Mouse (Mus musculus): ENCODE results near the gene Phldb2. TPM values are rescaled to one million over a fixed set of nuclear protein-coding genes. Genes with fewer than 3 reads are reported as not detected.
A peak's percentile ranks its signal among the peaks of the same experiment; 100 is the strongest.

The Phldb2 gene
- polyA plus RNA-seq, 1 experiment from 2014 or later = 77.8 TPM

DNA sequence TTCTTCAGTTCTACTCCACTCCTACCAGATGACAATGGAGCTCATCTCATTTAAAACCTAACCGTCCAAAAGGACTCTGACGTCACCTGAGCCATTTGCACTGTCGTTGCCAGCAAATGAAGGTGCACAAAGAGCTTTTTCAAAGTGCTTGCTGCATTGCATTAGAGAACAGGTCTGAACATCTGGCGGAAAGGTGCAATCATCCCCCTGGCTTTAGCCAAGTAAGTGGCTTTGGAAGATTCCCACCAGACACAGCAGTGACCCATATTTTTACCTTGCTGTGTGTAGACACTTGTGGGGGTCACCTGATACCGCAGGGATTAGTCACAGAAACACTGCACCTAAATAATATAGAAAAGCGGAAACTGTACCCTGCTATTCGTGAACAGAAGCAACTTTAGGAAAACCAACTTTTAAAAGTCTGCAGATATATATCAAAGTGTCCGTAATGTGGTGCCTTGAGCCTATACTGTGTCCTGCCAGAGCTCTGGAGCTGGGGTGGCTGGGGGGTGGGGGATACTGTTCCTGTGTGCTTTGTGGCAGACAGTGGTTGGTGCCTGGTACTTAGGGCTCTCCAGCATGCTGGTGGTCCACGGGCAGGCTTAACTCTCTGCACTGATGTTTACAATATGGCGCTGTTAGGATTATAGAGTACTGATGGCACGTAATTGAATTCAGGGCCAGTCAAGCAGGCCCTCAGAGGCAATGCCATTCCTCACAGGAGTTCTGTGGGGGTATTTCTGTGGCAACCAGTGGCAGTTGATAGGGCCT is 123.1 kb downstream of the Phldb2 start:
- Histone ChIP-seq H3K27me3 (no peaks in the 10 kb centered on the region), H3K4me2 (replicated peaks) (peak overlapping the region; percentile 16), H3K9me3 (no peaks in the 10 kb centered on the region), H3K4me3 (no peak overlapping the region), H3K36me3 (peaks cover 6% of the 10 kb centered on the region), H3K4me1 (peaks cover 44% of the 10 kb centered on the region), H3K9ac (no peak overlapping the region), H3K27ac (peak overlapping the region; percentile 78)
- WGBS = 43% methylated on average over 11 of the region's 11 CpGs
- peak; percentile 79 for ATAC-seq (ENCODE audit: insufficient number of reproducible peaks, insufficient read depth, low FRiP score, low TSS enrichment)

- no peak overlapping the region for H3K4me3 ChIP-seq
- no peaks in the 10 kb centered on the region for H3K9me3 ChIP-seq
- peaks cover 10% of the 10 kb centered on the region for H3K4me1 ChIP-seq
- no peak overlapping the region for H3K4me2 ChIP-seq (replicated peaks)
- H3K36me3 ChIP-seq = peaks cover 16% of the 10 kb centered on the region
- no peaks in the 10 kb centered on the region for H3K27me3 ChIP-seq
- no peak for ATAC-seq (ENCODE audit: insufficient number of reproducible peaks, insufficient read depth, low FRiP score, low TSS enrichment)
- 93% methylated on average over 10 of the region's 10 CpGs for WGBS
- H3K9ac ChIP-seq = no peak overlapping the region
- no peak overlapping the region for H3K27ac ChIP-seq
These were observed 128.1 kb downstream of the Phldb2 start for GRCm38 (mm10) chr16:45825309-45825708.

GRCm38 (mm10) chr16:45824025-45824424 is 129.4 kb downstream of the Phldb2 start:
- peaks cover 16% of the 10 kb centered on the region for H3K36me3 ChIP-seq
- H3K4me1 ChIP-seq = no peaks in the 10 kb centered on the region
- no peaks in the 10 kb centered on the region for H3K27me3 ChIP-seq
- no peak overlapping the region for H3K9ac ChIP-seq
- H3K4me2 ChIP-seq (replicated peaks) = no peak overlapping the region
- WGBS = 74% methylated on average over 4 of the region's 4 CpGs
- no peak for ATAC-seq (ENCODE audit: insufficient number of reproducible peaks, insufficient read depth, low FRiP score, low TSS enrichment)
- no peak overlapping the region for H3K4me3 ChIP-seq
- H3K9me3 ChIP-seq = no peaks in the 10 kb centered on the region
- H3K27ac ChIP-seq = no peak overlapping the region

- no peak for ATAC-seq (ENCODE audit: insufficient number of reproducible peaks, insufficient read depth, low FRiP score, low TSS enrichment)
- H3K27ac ChIP-seq = no peak overlapping the region
- no peaks in the 10 kb centered on the region for H3K4me1 ChIP-seq
These were observed 133.5 kb downstream of the Phldb2 start for GRCm38 (mm10) chr16:45819911-45820310.

DNA sequence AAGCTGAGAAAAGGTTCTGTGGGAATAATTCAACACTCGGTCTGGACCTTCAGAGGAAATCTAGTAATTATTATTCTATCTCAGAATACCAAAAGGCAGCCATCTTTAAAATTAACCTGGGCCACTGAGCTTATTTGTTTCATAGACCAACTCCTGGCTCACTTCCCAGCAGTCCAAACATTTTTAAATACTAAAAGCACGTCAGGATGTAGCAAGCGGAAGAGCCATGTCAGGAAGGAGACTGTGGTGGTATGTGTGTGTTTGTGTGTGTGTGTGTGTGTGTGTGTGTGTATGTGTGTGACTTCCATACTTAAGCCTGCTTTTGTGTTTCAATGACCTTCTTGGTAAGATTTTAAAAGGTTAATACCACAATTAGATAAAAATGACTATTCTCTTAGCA is 135.6 kb downstream of the Phldb2 start:
- Histone ChIP-seq H3K27ac (no peak overlapping the region), H3K9ac (no peak overlapping the region), H3K36me3 (peaks cover 9% of the 10 kb centered on the region; the same call in 1 of the 2 replicates), H3K27me3 (no peaks in the 10 kb centered on the region), H3K9me3 (no peaks in the 10 kb centered on the region), H3K4me1 (no peaks in the 10 kb centered on the region), H3K4me3 (no peak overlapping the region), H3K4me2 (replicated peaks) (no peak overlapping the region)
- WGBS = 82% methylated on average over 3 of the region's 3 CpGs
- no peak for ATAC-seq (ENCODE audit: insufficient number of reproducible peaks, insufficient read depth, low FRiP score, low TSS enrichment)

More at GRCm38 (mm10) chr16:45819911-45820310, 133.5 kb downstream of the Phldb2 start:
- H3K9ac ChIP-seq = no peak overlapping the region
- no peaks in the 10 kb centered on the region for H3K27me3 ChIP-seq
- H3K36me3 ChIP-seq = peaks cover 15% of the 10 kb centered on the region
- no peak overlapping the region for H3K4me2 ChIP-seq (replicated peaks)
- H3K4me3 ChIP-seq = no peak overlapping the region
- no peaks in the 10 kb centered on the region for H3K9me3 ChIP-seq
- 66% methylated on average over 4 of the region's 4 CpGs for WGBS

- no peaks in the 10 kb centered on the region for H3K27me3 ChIP-seq
- H3K9ac ChIP-seq = no peak overlapping the region
- ATAC-seq (ENCODE audit: insufficient number of reproducible peaks, insufficient read depth, low FRiP score, low TSS enrichment) = no peak
- H3K9me3 ChIP-seq = no peaks in the 10 kb centered on the region
- no peak overlapping the region for H3K4me3 ChIP-seq
- no peak overlapping the region for H3K4me2 ChIP-seq (replicated peaks)
- peaks cover 9% of the 10 kb centered on the region; the same call in 1 of the 2 replicates for H3K36me3 ChIP-seq
- H3K4me1 ChIP-seq = no peaks in the 10 kb centered on the region
- no peak overlapping the region for H3K27ac ChIP-seq
These were observed 136.7 kb downstream of the Phldb2 start for GRCm38 (mm10) chr16:45816670-45817069.

GRCm38 (mm10) chr16:45814611-45815010 is 138.8 kb downstream of the Phldb2 start:
- no peaks in the 10 kb centered on the region for H3K9me3 ChIP-seq
- H3K36me3 ChIP-seq = peaks cover 9% of the 10 kb centered on the region; the same call in 1 of the 2 replicates
- H3K27me3 ChIP-seq = no peaks in the 10 kb centered on the region
- peaks cover 14% of the 10 kb centered on the region; the same call in 1 of the 2 replicates for H3K4me1 ChIP-seq
- ATAC-seq (ENCODE audit: insufficient number of reproducible peaks, insufficient read depth, low FRiP score, low TSS enrichment) = no peak
- no peak overlapping the region for H3K27ac ChIP-seq
- WGBS = 89% methylated on average over 3 of the region's 3 CpGs
- H3K4me2 ChIP-seq (replicated peaks) = no peak overlapping the region
- no peak overlapping the region for H3K4me3 ChIP-seq
- H3K9ac ChIP-seq = no peak overlapping the region

- H3K4me1 ChIP-seq = peaks cover 14% of the 10 kb centered on the region; the same call in 1 of the 2 replicates
- H3K36me3 ChIP-seq = peaks cover 19% of the 10 kb centered on the region
- H3K9ac ChIP-seq = no peak overlapping the region
- no peaks in the 10 kb centered on the region for H3K9me3 ChIP-seq
- no peak overlapping the region for H3K4me2 ChIP-seq (replicated peaks)
- no peaks in the 10 kb centered on the region for H3K27me3 ChIP-seq
- H3K4me3 ChIP-seq = no peak overlapping the region
- no peak overlapping the region for H3K27ac ChIP-seq
- no peak for ATAC-seq (ENCODE audit: insufficient number of reproducible peaks, insufficient read depth, low FRiP score, low TSS enrichment)
These were observed 141.6 kb downstream of the Phldb2 start for GRCm38 (mm10) chr16:45811788-45812187.

GRCm38 (mm10) chr16:45810829-45811326 is 142.5 kb downstream of the Phldb2 start:
- H3K4me3 ChIP-seq = no peak overlapping the region
- 79% methylated on average over 6 of the region's 6 CpGs for WGBS
- no peaks in the 10 kb centered on the region for H3K27me3 ChIP-seq
- H3K27ac ChIP-seq = peak overlapping the region; percentile 61; the same call in 1 of the 2 replicates
- no peak overlapping the region for H3K4me2 ChIP-seq (replicated peaks)
- no peak for ATAC-seq (ENCODE audit: insufficient number of reproducible peaks, insufficient read depth, low FRiP score, low TSS enrichment)
- no peak overlapping the region for H3K9ac ChIP-seq
- H3K36me3 ChIP-seq = peaks cover 25% of the 10 kb centered on the region
- H3K9me3 ChIP-seq = no peaks in the 10 kb centered on the region
- peaks cover 14% of the 10 kb centered on the region; the same call in 1 of the 2 replicates for H3K4me1 ChIP-seq

DNA sequence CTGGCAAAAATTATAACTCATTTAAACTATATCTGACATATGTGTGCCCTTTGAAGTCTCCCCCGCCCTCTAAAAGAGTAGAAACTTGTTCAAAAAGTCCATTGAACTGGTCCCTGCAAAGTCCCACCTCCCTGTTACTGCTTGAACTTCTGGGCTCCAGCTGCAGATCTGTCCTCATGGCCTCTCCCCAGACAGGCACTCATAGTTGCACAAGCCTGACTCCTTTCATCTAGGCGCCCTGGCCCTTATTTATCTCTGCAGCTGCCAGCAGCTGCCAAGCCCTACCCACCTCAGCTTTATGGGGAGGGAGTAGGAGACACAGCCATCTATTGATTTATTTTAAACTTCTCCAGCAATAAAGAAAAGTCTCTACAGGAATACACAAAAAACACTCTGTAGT is 143.2 kb downstream of the Phldb2 start:
- Histone ChIP-seq H3K27me3 (no peaks in the 10 kb centered on the region), H3K4me1 (peaks cover 14% of the 10 kb centered on the region; the same call in 1 of the 2 replicates), H3K36me3 (peaks cover 29% of the 10 kb centered on the region), H3K27ac (0 out of 2 replicates have a peak overlapping the region, but pooled peaks have one; percentile 61), H3K4me2 (replicated peaks) (no peak overlapping the region), H3K9me3 (no peaks in the 10 kb centered on the region), H3K4me3 (no peak overlapping the region), H3K9ac (no peak overlapping the region)
- WGBS = 72% methylated on average over 2 of the region's 2 CpGs
- ATAC-seq (ENCODE audit: insufficient number of reproducible peaks, insufficient read depth, low FRiP score, low TSS enrichment) = no peak

GRCm38 (mm10) chr16:45804708-45805107 is 148.7 kb downstream of the Phldb2 start:
- no peaks in the 10 kb centered on the region for H3K9me3 ChIP-seq
- no peak overlapping the region for H3K9ac ChIP-seq
- no peak overlapping the region for H3K27ac ChIP-seq
- 66% methylated on average over 3 of the region's 3 CpGs for WGBS
- H3K36me3 ChIP-seq = peaks cover 51% of the 10 kb centered on the region
- H3K4me3 ChIP-seq = no peak overlapping the region
- H3K4me1 ChIP-seq = no peaks in the 10 kb centered on the region
- ATAC-seq (ENCODE audit: insufficient number of reproducible peaks, insufficient read depth, low FRiP score, low TSS enrichment) = no peak
- no peaks in the 10 kb centered on the region for H3K27me3 ChIP-seq
- H3K4me2 ChIP-seq (replicated peaks) = no peak overlapping the region

DNA sequence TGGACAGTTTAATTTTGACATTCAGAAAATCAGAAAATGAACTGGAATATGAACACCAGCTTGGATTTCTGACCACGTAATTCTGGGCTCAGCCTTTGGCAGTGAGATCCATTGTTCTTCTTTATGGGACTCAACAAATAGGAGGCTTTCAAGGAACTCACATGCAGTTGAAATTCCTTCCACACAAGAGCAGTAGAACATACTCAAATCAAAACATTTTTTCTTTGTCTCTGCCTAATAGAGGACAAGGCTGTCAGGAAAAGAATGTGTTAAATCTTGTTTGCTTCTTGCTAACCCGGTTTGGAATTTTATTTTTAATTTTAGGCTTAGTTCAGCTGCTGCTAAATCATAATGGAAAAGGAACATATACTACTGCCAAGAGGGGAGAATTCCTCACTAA is 153.0 kb downstream of the Phldb2 start:
- Histone ChIP-seq H3K4me2 (replicated peaks) (no peak overlapping the region), H3K4me3 (no peak overlapping the region), H3K27me3 (no peaks in the 10 kb centered on the region), H3K9me3 (no peaks in the 10 kb centered on the region), H3K4me1 (no peaks in the 10 kb centered on the region), H3K27ac (no peak overlapping the region), H3K36me3 (peaks cover 50% of the 10 kb centered on the region), H3K9ac (no peak overlapping the region)
- WGBS = 71% methylated on average over 2 of the region's 2 CpGs
- ATAC-seq (ENCODE audit: insufficient number of reproducible peaks, insufficient read depth, low FRiP score, low TSS enrichment) = no peak
